Mouse (Mus musculus): ENCODE measurements around the gene Npcd.

DNA sequence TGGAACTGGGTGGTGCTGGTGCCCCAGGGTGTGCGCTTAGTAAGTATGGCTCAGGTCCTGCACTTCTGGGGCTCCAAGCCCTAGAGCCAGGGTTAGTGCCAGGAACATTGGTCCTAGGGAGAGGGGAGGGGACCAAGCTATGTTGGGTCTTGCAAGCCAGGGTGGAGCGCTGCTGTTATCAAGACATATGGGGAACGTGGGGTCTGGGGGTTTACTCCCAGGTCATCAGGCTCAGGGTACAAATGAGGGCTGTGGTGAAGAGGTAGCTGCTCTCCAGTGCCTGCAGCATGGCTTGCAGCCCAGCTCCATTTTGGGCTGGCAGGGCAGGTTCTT is 80.7 kb downstream of the Npcd start:
- TF ChIP-seq CTCF (IDR thresholded peaks at IDR 0.05; ENCODE audit: insufficient read depth, low read length) (no peak), POLR2A (IDR thresholded peaks at IDR 0.05; ENCODE audit: borderline replicate concordance, extremely low read depth, low read depth, low read length) (no peak)

Data from lung, adult 2 months (tissue).